Mouse (Mus musculus) frontal cortex, postnatal 10 days (tissue): ENCODE results near the gene Samhd1.

Experiments
- DNase-seq, 2 experiments: peaks; one replicate each; pipeline ENCODE4 v3.0.0; 2022; ENCODE audit warnings: low spot score in 2 of 2, mixed read lengths in 1 of 2

The Samhd1 gene

GRCm38 (mm10) chr2:157099532-157100318 lies 35.3 kb downstream of the Samhd1 start:
- no peak for DNase-seq

- peak in 1 of 2 experiments; percentile 73 for DNase-seq
Measured at GRCm38 (mm10) chr2:157095005-157095755, 39.9 kb downstream of the Samhd1 start.

- no peak for DNase-seq
Measured at GRCm38 (mm10) chr2:157092024-157092423, 43.0 kb downstream of the Samhd1 start.

GRCm38 (mm10) chr2:157087536-157088317 lies 47.3 kb downstream of the Samhd1 start:
- peak in 1 of 2 experiments; percentile 65 for DNase-seq

GRCm38 (mm10) chr2:157086796-157087195 lies 48.3 kb downstream of the Samhd1 start, which contains the start of gene Tldc2:
Gene Tldc2 (plus strand): TSS chr2:157087055.
- DNase-seq, result no peak

GRCm38 (mm10) chr2:157084831-157085585 lies 50.1 kb downstream of the Samhd1 start:
- DNase-seq, result no peak

GRCm38 (mm10) chr2:157081960-157082359 lies 53.1 kb downstream of the Samhd1 start:
- DNase-seq, result no peak

- DNase-seq, result no peak
Measured at GRCm38 (mm10) chr2:157081331-157081730, 53.7 kb downstream of the Samhd1 start.

- no peak for DNase-seq
Measured at GRCm38 (mm10) chr2:157079701-157080180, 55.3 kb downstream of the Samhd1 start.

GRCm38 (mm10) chr2:157078793-157079700 lies 56.0 kb downstream of the Samhd1 start, which contains the start of gene Soga1:
Gene Soga1 (minus strand): TSS chr2:157079254.
- peak; percentile 79 to 88 for DNase-seq

- DNase-seq, result no peak
Measured at GRCm38 (mm10) chr2:157078059-157078792, 56.8 kb downstream of the Samhd1 start.

GRCm38 (mm10) chr2:157077641-157078058 lies 57.4 kb downstream of the Samhd1 start:
- peak; percentile 74 to 76 for DNase-seq

- no peak for DNase-seq
Measured at GRCm38 (mm10) chr2:157077160-157077559, 57.9 kb downstream of the Samhd1 start.

- no peak for DNase-seq
Measured at GRCm38 (mm10) chr2:157076585-157076984, 58.5 kb downstream of the Samhd1 start.

- no peak for DNase-seq
Measured at GRCm38 (mm10) chr2:157075685-157076084, 59.4 kb downstream of the Samhd1 start.

GRCm38 (mm10) chr2:157075226-157075625 lies 59.8 kb downstream of the Samhd1 start:
- DNase-seq, result no peak

GRCm38 (mm10) chr2:157074772-157075171 lies 60.3 kb downstream of the Samhd1 start:
- no peak for DNase-seq

- no peak for DNase-seq
Measured at GRCm38 (mm10) chr2:157074186-157074724, 60.8 kb downstream of the Samhd1 start.
